Mouse (Mus musculus): ENCODE data around the gene Hid1.

DNA sequence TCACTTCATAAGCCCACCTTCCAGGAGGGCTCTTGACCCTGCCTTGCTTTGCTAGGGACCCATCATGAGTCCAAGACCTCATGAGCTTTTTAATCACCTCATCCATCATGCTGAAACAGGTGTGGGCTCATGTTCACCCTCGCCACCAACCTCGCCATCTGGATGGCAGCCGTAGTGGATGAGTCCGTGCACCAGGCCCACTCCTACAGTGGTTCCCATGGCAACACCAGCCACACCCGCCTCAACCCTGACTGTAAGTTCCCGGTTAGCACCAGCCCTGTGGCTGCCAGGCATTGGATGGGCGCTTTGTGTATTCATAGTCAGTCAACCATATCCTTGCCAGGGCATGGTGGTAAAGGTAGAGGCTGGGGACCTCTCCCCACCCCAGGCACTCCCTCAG lies 40.8 kb downstream of the Hid1 start:
- TF ChIP-seq HCFC1 (IDR thresholded peaks at IDR 0.05; ENCODE audit: borderline replicate concordance, insufficient read depth, low read length): no peak
- TF ChIP-seq ZC3H11A (IDR thresholded peaks at IDR 0.05; ENCODE audit: borderline replicate concordance, low read depth, low read length): no peak
